Mouse (Mus musculus): ENCODE data around the gene Abhd17b.

- no peak for TF ChIP-seq CTCF (IDR thresholded peaks at IDR 0.05; ENCODE audit: extremely low read depth, insufficient read depth, insufficient read length, insufficient replicate concordance)
- TF ChIP-seq POLR2A (IDR thresholded peaks at IDR 0.05; ENCODE audit: low read depth, low read length) = peak; percentile 58; the same call in 1 of the 2 replicates
These were observed 22.2 kb upstream of the Abhd17b start for GRCm38 (mm10) chr19:21630656-21631331.
